Mouse (Mus musculus): ENCODE data around the gene Brap.

Brap gene

DNA sequence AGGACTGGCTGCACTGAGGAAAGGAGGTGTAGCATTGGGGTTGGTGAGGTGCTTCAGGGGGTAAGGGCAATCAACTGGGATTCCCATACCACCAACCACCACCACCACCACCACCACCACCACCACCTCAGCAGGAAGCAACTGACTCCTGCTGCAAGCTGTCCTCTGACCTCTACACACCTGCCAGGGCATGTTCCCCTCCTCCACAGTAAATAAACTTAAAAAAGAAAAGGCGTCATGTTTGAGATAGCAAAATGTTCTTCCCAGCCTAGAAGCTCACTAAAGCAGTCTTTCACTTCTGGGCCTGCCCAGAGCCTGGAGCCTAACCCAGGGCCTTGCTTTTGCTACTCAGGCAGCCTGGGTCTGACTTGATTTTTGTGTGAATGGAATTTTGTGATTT lies 54.0 kb downstream of the Brap start:
- no peak for DNase-seq (ENCODE audit: extremely low spot score, low spot score)

GRCm38 (mm10) chr5:121714928-121715327 lies 54.6 kb downstream of the Brap start:
- DNase-seq (ENCODE audit: extremely low spot score, low spot score), result no peak

GRCm38 (mm10) chr5:121718462-121718861 lies 58.1 kb downstream of the Brap start:
- no peak for DNase-seq (ENCODE audit: extremely low spot score, low spot score)

GRCm38 (mm10) chr5:121720888-121721585 lies 60.7 kb downstream of the Brap start:
- DNase-seq (ENCODE audit: extremely low spot score, low spot score), result no peak

- DNase-seq (ENCODE audit: extremely low spot score, low spot score), result no peak
Observed at GRCm38 (mm10) chr5:121721841-121722240, 61.5 kb downstream of the Brap start.

DNA sequence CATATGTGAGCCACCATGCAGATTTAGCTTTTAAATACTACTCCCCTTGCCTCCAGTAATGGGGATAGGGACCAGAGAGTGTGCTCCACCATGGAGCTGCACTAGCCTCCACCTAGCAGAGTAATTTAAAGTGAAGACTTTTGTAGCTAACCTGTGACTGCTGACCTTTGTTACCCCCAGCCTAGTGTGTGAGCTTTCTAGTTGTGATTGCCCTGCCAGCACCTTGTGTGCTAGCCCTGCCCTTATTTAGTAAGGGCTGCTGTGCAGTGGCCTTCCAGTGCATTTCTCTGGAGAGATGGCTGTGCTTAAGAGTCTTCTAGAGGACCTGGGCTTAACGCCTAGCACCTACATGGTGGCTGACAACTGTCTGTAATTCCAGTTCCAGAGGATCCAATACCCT lies 64.3 kb downstream of the Brap start:
- DNase-seq (ENCODE audit: extremely low spot score, low spot score), result no peak

DNA sequence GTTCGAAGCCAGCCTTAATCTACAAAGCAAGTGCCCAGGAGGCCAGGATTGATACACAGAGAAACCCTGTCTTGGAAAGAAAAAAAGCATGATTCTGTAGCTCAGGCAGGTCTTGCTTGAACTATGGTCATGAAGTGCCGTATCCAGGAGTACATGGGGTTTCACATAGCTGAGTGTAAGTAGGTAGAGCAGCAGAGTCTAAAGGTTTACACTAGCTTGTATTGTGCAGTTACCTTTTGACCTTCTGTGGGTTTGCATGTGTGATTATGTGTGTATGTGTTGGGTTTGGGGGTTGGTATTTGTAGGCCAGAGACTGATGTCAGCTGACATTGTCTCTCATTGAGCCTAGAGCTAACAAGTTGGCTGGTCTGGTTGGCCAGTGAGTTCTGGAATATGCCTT lies 69.7 kb downstream of the Brap start:
- DNase-seq (ENCODE audit: extremely low spot score, low spot score), result no peak

- no peak for DNase-seq (ENCODE audit: extremely low spot score, low spot score)
Observed at GRCm38 (mm10) chr5:121736641-121737040, 76.3 kb downstream of the Brap start.

Data from neural tube, embryonic 10.5 days (tissue).